In genomic region chr11:55444772-55445171, GRCm38 (mm10) we compare ENCODE assay signal across 7 mouse cellular contexts. TPM values are rescaled to one million over a fixed set of nuclear protein-coding genes. Genes with fewer than 3 reads are reported as not detected.
A peak's percentile ranks its signal among the peaks of the same experiment; 100 is the strongest.
DNase-seq lines count a peak whose midpoint lies in the region; ATAC-seq lines count a peak whose summit lies in the region.

No protein-coding gene starts in this region.

- no peak overlapping the region for H3K4me3 ChIP-seq in lung, embryonic 15.5 days
- H3K4me3 ChIP-seq in stomach, embryonic 15.5 days (replicated peaks): no peak overlapping the region

- H3K9ac ChIP-seq in lung, embryonic 15.5 days: no peak overlapping the region
- no peak overlapping the region for H3K9ac ChIP-seq in stomach, embryonic 15.5 days

- ATAC-seq in lung, embryonic 15.5 days (ENCODE audit: borderline replicate concordance, extremely low read depth, low FRiP score, low TSS enrichment): no peak
- ATAC-seq in stomach, embryonic 15.5 days (ENCODE audit: insufficient read depth, low FRiP score, low read depth): 0 out of 2 replicates have a peak, but pooled peaks have one; percentile 14

- H3K27me3 ChIP-seq in lung, embryonic 15.5 days: no peaks in the 10 kb centered on the region
- H3K27me3 ChIP-seq in stomach, embryonic 15.5 days (replicated peaks): no peaks in the 10 kb centered on the region

- H3K4me2 ChIP-seq in lung, embryonic 15.5 days: no peak overlapping the region
- H3K4me2 ChIP-seq in stomach, embryonic 15.5 days: no peak overlapping the region

- peaks cover 5% of the 10 kb centered on the region; the same call in 1 of the 2 replicates for H3K4me1 ChIP-seq in lung, embryonic 15.5 days
- 0 out of 2 replicates have a peak, but pooled peaks cover 10% of the 10 kb centered on the region for H3K4me1 ChIP-seq in stomach, embryonic 15.5 days

- peak overlapping the region; percentile 7; the same call in 1 of the 2 replicates for H3K27ac ChIP-seq in lung, embryonic 15.5 days
- peak overlapping the region; percentile 31; the same call in 1 of the 2 replicates for H3K27ac ChIP-seq in stomach, embryonic 15.5 days

- peak; percentile 58 for DNase-seq in right cerebral cortex, adult 18-20 months
- no peak for DNase-seq in right cerebral cortex, postnatal 4 days
- DNase-seq in R1 (ENCODE audit: low read depth, low spot score): peak; percentile 88
- DNase-seq in embryo, embryonic 9.5 days (ENCODE audit: extremely low spot score): peak; percentile 64
- peak; percentile 66 for DNase-seq in hindlimb bud, embryonic 11.5 days (ENCODE audit: extremely low spot score, low read depth, low spot score)

- no peaks in the 10 kb centered on the region for H3K9me3 ChIP-seq in lung, embryonic 15.5 days
- H3K9me3 ChIP-seq in stomach, embryonic 15.5 days: no peaks in the 10 kb centered on the region

- WGBS in lung, embryonic 15.5 days: 3% methylated on average over 1 of the region's 1 CpGs
- whole genome bisulfite sequencing in stomach, embryonic 15.5 days: 0% methylated on average over 1 of the region's 1 CpGs

- peaks cover 24% of the 10 kb centered on the region for H3K36me3 ChIP-seq in lung, embryonic 15.5 days
- 0 out of 2 replicates have a peak, but pooled peaks cover 7% of the 10 kb centered on the region for H3K36me3 ChIP-seq in stomach, embryonic 15.5 days

RNA-seq across cellular contexts. Expression of gene Atox1, which starts 16.3 kb away (rescaled TPM):
- 531 and 546 TPM in 2 replicates for polyA plus RNA-seq in lung, embryonic 15.5 days (2015; fragmentation: Nextera tagmentation; extraction: Ambion mirVana)
- polyA plus RNA-seq in stomach, embryonic 15.5 days (2015; fragmentation: Nextera tagmentation; extraction: Ambion mirVana): 385 and 409 TPM in 2 replicates

RNA-seq across cellular contexts. Expression of gene Sparc, which starts 21.8 kb away (rescaled TPM):
- polyA plus RNA-seq in lung, embryonic 15.5 days (2015; fragmentation: Nextera tagmentation; extraction: Ambion mirVana): 1,944 and 2,059 TPM in 2 replicates
- 1,683 and 1,927 TPM in 2 replicates for polyA plus RNA-seq in stomach, embryonic 15.5 days (2015; fragmentation: Nextera tagmentation; extraction: Ambion mirVana)

RNA-seq across cellular contexts. Expression of gene G3bp1, which starts 24.7 kb away (rescaled TPM):
- 180 and 181 TPM in 2 replicates for polyA plus RNA-seq in lung, embryonic 15.5 days (2015; fragmentation: Nextera tagmentation; extraction: Ambion mirVana)
- polyA plus RNA-seq in stomach, embryonic 15.5 days (2015; fragmentation: Nextera tagmentation; extraction: Ambion mirVana): 145 and 163 TPM in 2 replicates
